Mouse (Mus musculus) intestine, embryonic 16.5 days (tissue): ENCODE measurements at regions not wholly inside any gene's neighbourhood (a gene's known extent, or its start where the extent isn't known, plus 50 kb on each side); places are given as distances from the start of the nearest gene placed in this dataset.

Experiments
- ATAC-seq: fragments of 200-750 bp; cut with Nextera tagmentation; 2 replicates; pipeline ENCODE4 v1.8.0; 2017; ENCODE audit warnings: moderate TSS enrichment, moderate library complexity
- H3K27ac ChIP-seq: fragments of 300-500 bp; sonication (generic); 2 replicates; pipeline ENCODE4 v1.5.1; 2014; ENCODE audit warnings: mild to moderate bottlenecking, low read length
- H3K27me3 ChIP-seq: fragments of 300-500 bp; sonication (generic); replicated peaks from 2 replicates; pipeline ENCODE4 v1.6.1; 2014; ENCODE audit warnings: low read length, control low read depth, mixed read lengths; ENCODE audit not compliant: control insufficient read depth, insufficient read depth
- H3K36me3 ChIP-seq: fragments of 300-500 bp; sonication (generic); 2 replicates; pipeline ENCODE4 v1.6.1; 2014; ENCODE audit warnings: low read length, control low read depth; ENCODE audit not compliant: control insufficient read depth, insufficient read depth
- H3K4me1 ChIP-seq: fragments of 300-500 bp; sonication (generic); 2 replicates; pipeline ENCODE4 v1.6.1; 2014; ENCODE audit warnings: low read length, control low read depth, mixed read lengths; ENCODE audit not compliant: control insufficient read depth, insufficient read depth
- H3K4me2 ChIP-seq: fragments of 300-500 bp; sonication (generic); 2 replicates; pipeline ENCODE4 v1.6.1; 2014; ENCODE audit warnings: low read depth, low read length, control low read depth
- H3K4me3 ChIP-seq: fragments of 300-500 bp; sonication (generic); 2 replicates; pipeline ENCODE4 v1.5.1; 2014; ENCODE audit warnings: mild to moderate bottlenecking, low read length
- H3K9ac ChIP-seq: fragments of 300-500 bp; sonication (generic); 2 replicates; pipeline ENCODE4 v1.6.1; 2014; ENCODE audit warnings: low read depth, low read length
- H3K9me3 ChIP-seq: fragments of 300-500 bp; sonication (generic); 2 replicates; pipeline ENCODE4 v1.6.1; 2016; ENCODE audit warnings: low read length, control low read depth; ENCODE audit not compliant: control insufficient read depth
- WGBS: fragments of 180-500 bp; shearing (Covaris S2); extraction: QIAGEN DNeasy Blood & Tissue Kit; methylation state at CpG from one replicate; pipeline ENCODE4 v1.1.7; 2014; 5-methylcytosine and 5-hydroxymethylcytosine counted together

- no peak for ATAC-seq
These were observed 264.5 kb downstream of the Matn1 start for GRCm38 (mm10) chr4:131208637-131209036.

GRCm38 (mm10) chr4:131212711-131213110 lies 268.5 kb downstream of the Matn1 start:
- Histone ChIP-seq H3K36me3 (no peaks in the 10 kb centered on the region), H3K4me1 (no peaks in the 10 kb centered on the region), H3K27ac (no peak overlapping the region), H3K9ac (no peak overlapping the region), H3K4me3 (no peak overlapping the region), H3K27me3 (no peaks in the 10 kb centered on the region), H3K4me2 (no peak overlapping the region), H3K9me3 (peaks cover 5% of the 10 kb centered on the region)
- no peak for ATAC-seq
- WGBS: 43% methylated on average over 4 of the region's 4 CpGs

More at GRCm38 (mm10) chr4:131208637-131209036, 264.5 kb downstream of the Matn1 start:
- H3K4me2 ChIP-seq: no peak overlapping the region
- H3K9ac ChIP-seq: no peak overlapping the region
- WGBS: 61% methylated on average over 6 of the region's 6 CpGs
- no peaks in the 10 kb centered on the region for H3K4me1 ChIP-seq
- peaks cover 5% of the 10 kb centered on the region for H3K9me3 ChIP-seq
- no peaks in the 10 kb centered on the region for H3K36me3 ChIP-seq
- H3K27me3 ChIP-seq: no peaks in the 10 kb centered on the region
- H3K27ac ChIP-seq: no peak overlapping the region
- H3K4me3 ChIP-seq: no peak overlapping the region

GRCm38 (mm10) chr4:131215682-131216081 lies 271.5 kb downstream of the Matn1 start:
- H3K27me3 ChIP-seq: no peaks in the 10 kb centered on the region
- ATAC-seq: no peak

GRCm38 (mm10) chr4:131216361-131216760 lies 272.2 kb downstream of the Matn1 start:
- no peaks in the 10 kb centered on the region for H3K36me3 ChIP-seq
- 86% methylated on average over 3 of the region's 3 CpGs for WGBS
- H3K4me2 ChIP-seq: no peak overlapping the region
- no peak overlapping the region for H3K9ac ChIP-seq
- no peaks in the 10 kb centered on the region for H3K27me3 ChIP-seq
- H3K4me1 ChIP-seq: no peaks in the 10 kb centered on the region
- no peak for ATAC-seq
- H3K4me3 ChIP-seq: no peak overlapping the region
- no peak overlapping the region for H3K27ac ChIP-seq
- H3K9me3 ChIP-seq: no peaks in the 10 kb centered on the region

More at GRCm38 (mm10) chr4:131215682-131216081, 271.5 kb downstream of the Matn1 start:
- no peak overlapping the region for H3K27ac ChIP-seq
- no peaks in the 10 kb centered on the region for H3K4me1 ChIP-seq
- H3K4me3 ChIP-seq: no peak overlapping the region
- peaks cover 4% of the 10 kb centered on the region for H3K9me3 ChIP-seq
- H3K36me3 ChIP-seq: no peaks in the 10 kb centered on the region
- H3K4me2 ChIP-seq: no peak overlapping the region
- 78% methylated on average over 11 of the region's 11 CpGs for WGBS
- H3K9ac ChIP-seq: no peak overlapping the region

GRCm38 (mm10) chr4:131217083-131217482 lies 272.9 kb downstream of the Matn1 start:
- Histone ChIP-seq H3K4me1 (no peaks in the 10 kb centered on the region), H3K36me3 (no peaks in the 10 kb centered on the region), H3K4me2 (no peak overlapping the region), H3K4me3 (no peak overlapping the region), H3K9ac (no peak overlapping the region), H3K9me3 (no peaks in the 10 kb centered on the region), H3K27ac (no peak overlapping the region), H3K27me3 (no peaks in the 10 kb centered on the region)
- ATAC-seq: no peak
- WGBS: 78% methylated on average over 4 of the region's 4 CpGs

GRCm38 (mm10) chr4:131217571-131218155 lies 273.5 kb downstream of the Matn1 start:
- no peak overlapping the region for H3K9ac ChIP-seq

GRCm38 (mm10) chr4:131220966-131221365 lies 276.8 kb downstream of the Matn1 start:
- H3K4me1 ChIP-seq: no peaks in the 10 kb centered on the region
- H3K4me3 ChIP-seq: no peak overlapping the region
- WGBS: 77% methylated on average over 10 of the region's 10 CpGs
- no peak for ATAC-seq
- no peaks in the 10 kb centered on the region for H3K36me3 ChIP-seq
- H3K4me2 ChIP-seq: no peak overlapping the region
- H3K9me3 ChIP-seq: no peaks in the 10 kb centered on the region
- H3K27me3 ChIP-seq: no peaks in the 10 kb centered on the region
- H3K27ac ChIP-seq: no peak overlapping the region
- no peak overlapping the region for H3K9ac ChIP-seq

More at GRCm38 (mm10) chr4:131217571-131218155, 273.5 kb downstream of the Matn1 start:
- no peaks in the 10 kb centered on the region for H3K9me3 ChIP-seq
- no peak overlapping the region for H3K4me2 ChIP-seq
- no peaks in the 10 kb centered on the region for H3K36me3 ChIP-seq
- 30% methylated on average over 7 of the region's 7 CpGs for WGBS
- no peaks in the 10 kb centered on the region for H3K4me1 ChIP-seq
- no peak for ATAC-seq
- no peak overlapping the region for H3K4me3 ChIP-seq
- H3K27ac ChIP-seq: no peak overlapping the region
- no peaks in the 10 kb centered on the region for H3K27me3 ChIP-seq

GRCm38 (mm10) chr4:131230361-131230760 lies 286.2 kb downstream of the Matn1 start:
- H3K9me3 ChIP-seq: no peaks in the 10 kb centered on the region
- H3K27me3 ChIP-seq: no peaks in the 10 kb centered on the region
- H3K36me3 ChIP-seq: no peaks in the 10 kb centered on the region
- 86% methylated on average over 5 of the region's 5 CpGs for WGBS
- H3K27ac ChIP-seq: no peak overlapping the region
- no peak overlapping the region for H3K4me3 ChIP-seq
- H3K4me1 ChIP-seq: no peaks in the 10 kb centered on the region
- ATAC-seq: no peak
- no peak overlapping the region for H3K9ac ChIP-seq
- no peak overlapping the region for H3K4me2 ChIP-seq

- no peak overlapping the region for H3K4me3 ChIP-seq
- no peak overlapping the region for H3K9ac ChIP-seq
- H3K36me3 ChIP-seq: no peaks in the 10 kb centered on the region
- no peaks in the 10 kb centered on the region for H3K27me3 ChIP-seq
- no peaks in the 10 kb centered on the region for H3K4me1 ChIP-seq
- H3K9me3 ChIP-seq: no peaks in the 10 kb centered on the region
- WGBS: 49% methylated on average over 4 of the region's 4 CpGs
- no peak for ATAC-seq
- H3K27ac ChIP-seq: no peak overlapping the region
- no peak overlapping the region for H3K4me2 ChIP-seq
These were observed 292.4 kb downstream of the Matn1 start for GRCm38 (mm10) chr4:131236611-131237031.

GRCm38 (mm10) chr4:131238591-131238990 lies 294.4 kb downstream of the Matn1 start:
- Histone ChIP-seq H3K9me3 (no peaks in the 10 kb centered on the region), H3K27me3 (no peaks in the 10 kb centered on the region), H3K27ac (no peak overlapping the region), H3K36me3 (no peaks in the 10 kb centered on the region), H3K4me2 (no peak overlapping the region), H3K4me3 (no peak overlapping the region), H3K9ac (no peak overlapping the region), H3K4me1 (no peaks in the 10 kb centered on the region)
- 81% methylated on average over 3 of the region's 3 CpGs for WGBS
- ATAC-seq: no peak
